1 mouse cellular context compared by ENCODE assay signal in genomic region chr11:78175771-78176401, GRCm38 (mm10).
A peak's percentile ranks its signal among the peaks of the same experiment; 100 is the strongest.
TF ChIP-seq lines count a peak whose summit lies in the region.

No protein-coding gene starts in this region.

TF ChIP-seq in MEL, 35 proteins besides CTCF, POLR2A, EP300 and RAD21 (continued from another document):
- TF ChIP-seq BHLHE40 (IDR thresholded peaks at IDR 0.05; ENCODE audit: borderline replicate concordance, low read depth, low read length), result no peak
- TF ChIP-seq GATA1 (IDR thresholded peaks at IDR 0.05; ENCODE audit: low read depth, low read length), result 0 out of 2 replicates have a peak, but pooled peaks have one; percentile 11
- TF ChIP-seq UBTF (IDR thresholded peaks at IDR 0.05; ENCODE audit: borderline replicate concordance, insufficient read depth, low read depth, low read length), result no peak
- TF ChIP-seq JUND (IDR thresholded peaks at IDR 0.05; ENCODE audit: low read depth, low read length), result no peak
- TF ChIP-seq CHD2 (IDR thresholded peaks at IDR 0.05; ENCODE audit: low read length), result no peak
- no peak for TF ChIP-seq MAFK (IDR thresholded peaks at IDR 0.05; ENCODE audit: borderline replicate concordance, low read depth, low read length)
- TF ChIP-seq TAL1 (IDR thresholded peaks at IDR 0.05; ENCODE audit: low read length), result no peak
- no peak for TF ChIP-seq MYB (IDR thresholded peaks at IDR 0.05; ENCODE audit: low read depth, low read length)
- no peak for TF ChIP-seq ZC3H11A (IDR thresholded peaks at IDR 0.05; ENCODE audit: low read depth, low read length)
- peak; percentile 60; the same call in 1 of the 2 replicates for TF ChIP-seq MXI1 (IDR thresholded peaks at IDR 0.05; ENCODE audit: low read depth, low read length)
- TF ChIP-seq ZMIZ1 (IDR thresholded peaks at IDR 0.05; ENCODE audit: low read depth, low read length), result no peak
- TF ChIP-seq MAZ (IDR thresholded peaks at IDR 0.05; ENCODE audit: low read depth, low read length), result no peak
- 0 out of 2 replicates have a peak, but pooled peaks have one; percentile 73 for TF ChIP-seq CHD1 (IDR thresholded peaks at IDR 0.05; ENCODE audit: low read depth, low read length)
- TF ChIP-seq E2F4 (IDR thresholded peaks at IDR 0.05; ENCODE audit: borderline replicate concordance, low read depth, low read length), result no peak
- TF ChIP-seq KAT2A (conservative IDR thresholded peaks at IDR 0.05; ENCODE audit: low read depth, low read length), result no peak
- peak; percentile 88; the same call in 1 of the 2 replicates for TF ChIP-seq MEF2A (IDR thresholded peaks at IDR 0.05; ENCODE audit: extremely low read depth, insufficient replicate concordance, low read depth, low read length, poor library complexity, severe bottlenecking)
- no peak for TF ChIP-seq TBP (IDR thresholded peaks at IDR 0.05; ENCODE audit: low read depth, low read length)
- TF ChIP-seq HCFC1 (IDR thresholded peaks at IDR 0.05; ENCODE audit: low read depth, low read length), result no peak
